Mouse (Mus musculus) urinary bladder, postnatal 36 days (tissue): ENCODE results near the gene Klhdc10.
A peak's percentile ranks its signal among the peaks of the same experiment; 100 is the strongest.
"Not testable (repeated sequence)": the region's sequence is repeated elsewhere in the genome, so short reads cannot be mapped to it uniquely, and the experiment has no call there.

Source experiments
- DNase-seq, 2 experiments: peaks; one replicate each; pipeline ENCODE4 v3.0.0; 2022; ENCODE audit warnings: low spot score in 2 of 2, mixed read lengths in 1 of 2

Gene Klhdc10

DNA sequence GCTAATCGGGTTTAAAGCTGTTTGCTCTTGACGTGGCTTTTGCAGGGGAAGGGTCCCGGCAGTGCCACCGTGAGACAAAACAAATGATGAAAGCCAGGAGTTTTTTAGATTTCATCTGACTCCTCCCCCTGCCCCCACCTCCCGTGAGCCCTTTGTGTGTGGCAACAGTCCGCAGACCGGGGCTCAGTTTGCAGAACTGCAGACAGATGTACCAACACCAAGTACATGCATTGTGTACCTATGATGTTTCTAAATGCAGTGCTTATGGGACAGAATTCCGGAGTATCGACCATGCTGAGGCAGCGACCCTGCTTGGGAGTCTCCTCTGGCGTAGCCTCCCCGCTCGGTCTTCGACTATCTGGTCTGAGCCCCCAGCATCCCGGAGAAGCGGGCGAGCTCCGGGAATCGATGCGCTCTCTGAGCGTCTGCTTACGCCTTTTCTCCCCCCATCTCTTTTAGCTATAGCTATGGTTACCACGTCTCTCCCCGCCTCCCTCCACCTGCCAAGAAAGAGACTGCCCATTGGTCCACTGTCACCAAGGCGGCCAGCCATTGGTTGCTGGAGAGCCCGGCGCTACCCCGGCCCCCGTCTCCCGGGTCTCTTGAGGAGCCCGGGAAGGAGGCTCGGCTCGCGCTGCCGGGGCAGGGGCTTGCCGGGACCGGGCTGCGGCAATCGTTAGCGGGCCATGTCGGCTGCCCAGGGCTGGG, at the start of gene Klhdc10:
Gene Klhdc10 (plus strand): TSS at position 561 of the 708 bp plus-strand sequence.
- peak; percentile 100 for DNase-seq

DNA sequence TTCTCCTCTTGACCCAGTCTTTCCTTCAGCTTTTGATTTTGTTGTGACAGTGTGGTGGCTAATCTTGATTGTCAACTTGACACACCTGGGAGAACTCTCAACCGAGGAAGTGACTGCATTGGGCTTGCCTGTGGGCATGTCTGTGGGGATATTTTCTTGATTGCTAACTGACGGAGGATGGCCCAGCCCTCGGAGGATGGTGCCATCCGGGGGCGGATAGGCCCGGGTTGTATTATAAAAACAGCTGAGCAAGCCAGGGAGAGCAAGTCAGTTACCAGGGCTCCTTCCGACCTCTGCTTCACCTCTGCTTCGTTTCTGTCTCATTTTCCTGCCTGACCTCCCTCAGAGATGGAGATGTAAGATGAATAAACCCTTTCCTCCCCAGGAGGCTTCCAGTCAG, 48.9 kb upstream of the Klhdc10 start:
- no peak for DNase-seq

DNA sequence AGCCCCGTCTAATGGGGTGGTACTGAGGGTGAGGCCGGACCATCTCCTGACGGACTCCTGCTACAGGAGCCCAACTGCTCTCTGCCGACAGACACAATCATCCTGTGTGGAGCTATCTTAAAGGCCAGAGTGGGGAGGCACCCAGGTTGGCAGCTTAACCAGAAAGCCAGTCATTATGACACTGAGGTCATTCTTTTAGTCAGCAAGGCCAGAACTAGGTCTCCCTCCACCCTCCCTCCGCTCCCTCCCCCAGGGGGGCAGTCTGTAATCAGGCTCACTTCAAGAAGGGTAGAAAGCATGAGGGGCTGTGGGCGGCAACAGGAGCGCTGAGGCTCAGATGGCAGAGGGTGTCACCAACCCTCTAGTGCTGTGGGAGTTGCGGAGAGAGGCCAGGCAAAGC, 48.0 kb upstream of the Klhdc10 start:
- no peak for DNase-seq

- DNase-seq, result no peak
Measured at GRCm38 (mm10) chr6:30354760-30355159, 46.9 kb upstream of the Klhdc10 start.

GRCm38 (mm10) chr6:30355701-30356100, 46.0 kb upstream of the Klhdc10 start:
- peak in 1 of 2 experiments; percentile 19 for DNase-seq

GRCm38 (mm10) chr6:30356161-30356560, 45.5 kb upstream of the Klhdc10 start:
- DNase-seq, result no peak

DNA sequence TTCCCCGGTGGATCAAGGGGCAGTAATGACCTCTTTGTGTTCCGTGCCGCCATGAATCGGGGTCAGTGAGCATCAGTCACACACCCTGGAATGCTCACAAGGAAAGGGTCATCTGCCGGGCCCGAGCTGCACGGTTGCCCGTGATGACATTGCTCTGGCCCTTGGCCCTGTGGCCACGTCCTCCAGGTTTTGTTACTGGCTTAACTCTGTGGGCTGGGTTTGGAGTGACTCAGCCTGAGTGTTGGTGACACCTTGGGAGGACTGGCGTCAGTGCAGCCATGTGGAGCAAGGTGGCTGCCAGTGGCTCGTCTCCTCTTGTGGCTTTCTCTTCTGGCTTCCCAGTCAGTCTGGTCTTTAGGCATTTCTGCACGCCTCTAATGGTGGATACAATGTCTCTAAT, 45.0 kb upstream of the Klhdc10 start:
- DNase-seq, result peak in 1 of 2 experiments; percentile 44

DNA sequence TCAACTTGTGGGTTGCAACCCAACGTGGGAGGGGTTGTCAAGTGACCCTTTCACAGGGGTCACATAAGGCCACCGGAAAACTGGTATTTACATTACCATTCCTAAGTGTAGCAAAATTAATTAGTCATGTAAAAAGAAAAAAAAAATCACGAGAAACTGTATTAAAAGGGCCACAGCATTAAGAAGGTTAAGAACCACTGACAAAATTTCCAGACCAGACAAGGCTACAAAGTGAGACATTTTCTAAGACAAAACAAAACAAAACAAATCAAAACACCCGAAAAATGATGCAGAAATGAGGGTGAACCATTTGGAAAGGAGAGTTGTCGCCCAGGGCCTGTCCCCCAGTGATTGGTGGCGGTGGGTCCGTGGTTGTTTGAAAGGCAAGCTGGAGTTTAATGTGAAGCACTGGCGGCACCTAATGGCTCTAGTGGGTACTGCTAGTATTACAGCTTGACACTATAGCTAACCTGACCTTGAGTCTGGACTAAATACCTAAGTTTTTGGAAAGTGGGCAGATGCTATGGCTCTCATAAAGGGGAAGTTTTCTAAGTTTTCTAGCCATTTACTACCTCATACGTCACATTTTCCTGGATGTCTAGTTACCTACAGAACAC, 44.0 kb upstream of the Klhdc10 start:
- DNase-seq, result peak; percentile 60 to 75

GRCm38 (mm10) chr6:30359762-30360509, 41.7 kb upstream of the Klhdc10 start:
- no peak for DNase-seq

- DNase-seq, result no peak
Measured at GRCm38 (mm10) chr6:30363808-30364207, 37.9 kb upstream of the Klhdc10 start.

DNA sequence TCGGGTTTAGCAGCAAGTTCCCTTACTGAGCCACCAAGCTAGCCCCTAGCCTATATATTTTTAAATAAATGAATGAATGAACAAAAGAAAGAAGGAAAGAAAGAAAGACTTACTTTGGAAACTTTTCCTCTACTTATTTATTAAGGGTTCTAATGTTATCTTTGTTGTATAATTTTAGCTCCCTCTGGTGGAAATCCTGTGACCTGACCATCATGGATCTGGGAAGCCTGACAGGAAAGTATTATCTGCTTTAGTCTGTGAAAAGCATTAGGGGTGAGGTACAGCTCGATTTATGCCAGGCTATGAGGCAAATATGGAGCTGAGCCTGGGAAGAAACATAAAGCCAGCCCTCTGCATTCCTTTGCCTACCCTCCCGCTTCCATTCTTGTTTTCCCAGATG, 32.4 kb upstream of the Klhdc10 start:
- DNase-seq, result no peak

- no peak for DNase-seq
Measured at GRCm38 (mm10) chr6:30372627-30373369, 28.9 kb upstream of the Klhdc10 start.

DNA sequence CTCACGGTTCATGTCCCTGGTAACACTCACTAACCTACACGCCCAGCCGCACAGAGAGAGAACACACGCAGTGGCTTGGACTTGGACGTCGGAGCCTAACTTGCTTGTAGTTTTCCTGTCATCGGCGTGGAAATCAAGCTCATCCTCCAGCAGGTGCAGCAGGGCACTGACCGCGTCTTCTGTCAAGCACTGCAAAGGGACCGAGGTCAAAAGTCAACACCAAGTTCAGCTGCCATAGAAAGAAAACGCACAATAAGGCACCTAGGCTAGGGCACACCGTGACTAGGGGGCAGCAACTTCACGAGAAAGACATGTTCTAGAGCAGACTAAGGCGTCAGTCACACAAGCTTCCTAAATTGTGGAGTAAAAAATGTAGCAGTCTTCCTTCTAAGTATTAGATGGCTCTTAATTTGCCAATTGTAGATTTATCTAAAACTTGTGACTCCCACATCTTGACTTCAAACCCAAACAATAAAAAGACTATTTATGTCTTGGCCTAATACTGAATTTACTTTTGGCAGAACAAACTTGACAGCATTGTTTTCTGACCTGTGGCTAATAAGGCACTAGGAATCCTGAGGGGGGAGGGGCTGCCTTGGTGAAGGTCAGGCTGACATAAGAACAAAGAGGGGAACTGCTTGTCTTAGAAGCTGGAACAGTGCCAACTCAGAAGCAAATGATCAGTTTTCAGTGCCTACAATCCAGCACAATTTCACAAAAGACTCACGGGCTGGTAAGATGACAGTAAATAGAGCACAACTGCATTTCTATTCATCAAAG, 26.7 kb upstream of the Klhdc10 start:
- no peak for DNase-seq

DNA sequence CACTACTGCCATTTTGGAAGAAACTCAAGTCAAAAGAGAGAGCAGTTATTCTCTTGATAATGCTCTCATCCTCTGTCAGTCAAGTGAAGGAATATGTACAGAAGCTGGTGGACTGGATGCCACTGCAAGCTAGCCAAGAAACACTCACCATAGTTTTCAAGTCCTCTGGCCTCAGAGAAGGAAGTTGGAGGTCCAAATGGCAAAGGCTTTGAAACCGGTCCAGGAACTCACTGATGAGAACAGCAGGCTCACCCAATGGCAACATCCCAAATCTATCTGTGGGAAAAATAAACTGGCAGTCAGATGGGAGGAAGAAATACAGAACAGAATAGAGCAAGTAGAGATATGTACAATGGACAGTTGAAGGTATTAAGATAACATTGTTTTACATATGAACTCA, 25.9 kb upstream of the Klhdc10 start:
- no peak for DNase-seq

- no peak for DNase-seq
Measured at GRCm38 (mm10) chr6:30381116-30381515, 20.6 kb upstream of the Klhdc10 start.

- DNase-seq, result not testable (repeated sequence)
Measured at GRCm38 (mm10) chr6:30390271-30390670, 11.4 kb upstream of the Klhdc10 start.

GRCm38 (mm10) chr6:30390714-30391697, 10.7 kb upstream of the Klhdc10 start, which contains the start of gene Zc3hc1:
Zc3hc1 (minus strand) TSS chr6:30391028.
- DNase-seq, result peak; percentile 63 to 67

GRCm38 (mm10) chr6:30391996-30392395, 9.7 kb upstream of the Klhdc10 start:
- DNase-seq, result no peak

DNA sequence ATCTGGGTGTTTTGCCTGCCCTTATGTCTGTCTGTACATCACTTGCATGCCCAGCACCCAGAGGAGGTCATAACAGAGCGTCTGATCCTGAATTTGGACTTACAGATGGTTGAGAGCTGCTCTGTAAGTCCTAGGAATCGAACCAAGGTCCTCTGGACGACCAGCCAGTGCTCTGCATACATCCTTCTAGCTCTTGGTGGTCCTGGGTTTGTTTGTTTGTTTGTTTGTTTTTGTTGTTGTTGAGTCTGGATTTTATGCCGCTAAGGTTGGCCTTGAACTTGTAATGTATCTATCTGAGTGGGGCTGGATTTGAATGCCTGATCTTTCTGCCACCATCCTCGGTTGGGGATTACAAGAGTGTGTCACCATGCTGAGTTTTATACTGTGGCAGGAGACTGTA, 1.5 kb upstream of the Klhdc10 start:
- DNase-seq, result no peak

- DNase-seq, result no peak
Measured at GRCm38 (mm10) chr6:30400716-30401115, 952 bp upstream of the Klhdc10 start.
